Comparison of ENCODE assay signal across 28 mouse cellular contexts in genomic region chr4:147879865-147880264, GRCm38 (mm10). TPM values are rescaled to one million over a fixed set of nuclear protein-coding genes. Genes with fewer than 3 reads are reported as not detected.
DNase-seq lines count a peak whose midpoint lies in the region; ATAC-seq and TF ChIP-seq lines count a peak whose summit lies in the region.
"Had no signal": no experiment of that assay in that cellular context is flagged by ENCODE, and none has a peak within 500 bp of the region (broad histone marks: within the 10 kb centered on the region; RNA-seq: fewer than 3 reads in every experiment).

No protein-coding gene starts in this region.

- H3K79me2 ChIP-seq in myocyte (ENCODE audit: control insufficient read depth, insufficient read depth) = no peaks in the 10 kb centered on the region

- intact Hi-C loops in left cerebral cortex, postnatal 14 days (cut with DNase I) = no loop called here

- no peak overlapping the region for H3K9ac ChIP-seq in kidney, postnatal 0 days (ENCODE audit: low read depth, low read length)
- H3K9ac ChIP-seq: forebrain, embryonic 13.5 days; hindbrain, embryonic 14.5 days; limb, embryonic 15.5 days; liver, embryonic 13.5 days; neural tube, embryonic 12.5 days had no signal

- no peak overlapping the region for H3K27ac ChIP-seq in kidney, postnatal 0 days
- H3K27ac ChIP-seq: forebrain, embryonic 13.5 days; hindbrain, embryonic 14.5 days; limb, embryonic 10.5 days; limb, embryonic 15.5 days; liver, embryonic 13.5 days; neural tube, embryonic 12.5 days had no signal

- TF ChIP-seq CTCF in kidney, postnatal 0 days (IDR thresholded peaks at IDR 0.05; ENCODE audit: low read depth) = no peak

- no peaks in the 10 kb centered on the region for H3K9me3 ChIP-seq in kidney, postnatal 0 days (replicated peaks; ENCODE audit: low read length)
- H3K9me3 ChIP-seq: forebrain, embryonic 13.5 days; G1E; limb, embryonic 10.5 days; limb, embryonic 15.5 days; liver, embryonic 13.5 days; neural tube, embryonic 12.5 days had no signal

- no peak for TF ChIP-seq POLR2A in myocyte (IDR thresholded peaks at IDR 0.05; ENCODE audit: insufficient read length, low read depth)

- H3ac ChIP-seq in myocyte (ENCODE audit: control insufficient read depth, insufficient read length) = no peak overlapping the region

- peak; percentile 53 for ATAC-seq in kidney, postnatal 0 days (replicated peaks; ENCODE audit: low FRiP score, low read depth)
- ATAC-seq: activated CD4-positive, CD25-positive, alpha-beta regulatory T cell, adult 4 months; forebrain, embryonic 13.5 days; midbrain, embryonic 16.5 days had no signal

- no peak for DNase-seq in kidney, postnatal 0 days (ENCODE audit: low spot score)
- no peak for DNase-seq in kidney, adult 9 months
- DNase-seq in 3134 (ENCODE audit: extremely low read depth, insufficient read length, low spot score) (peak; percentile 57), ES-CJ7 (ENCODE audit: low read depth, low spot score) (peak; percentile 22)
- no peak for DNase-seq in left cerebral cortex, postnatal 14 days (ENCODE audit: low spot score in 2 of 2)
- DNase-seq in layer of hippocampus, postnatal 14 days (ENCODE audit: low spot score in 2 of 2) = no peak
- DNase-seq: adrenal gland, adult 2 months; cerebellum, adult 2 months; cerebellum, postnatal 25 days; gastrocnemius, postnatal 14 days; kidney, adult 18-20 months; kidney, postnatal 4 days; layer of hippocampus, postnatal 36 days; liver, embryonic 13.5 days; lung, adult 18-20 months; lung, postnatal 14 days; thymus, postnatal 4 days had no signal

- no peak overlapping the region for H3K4me3 ChIP-seq in kidney, postnatal 0 days (replicated peaks; ENCODE audit: low read depth, low read length)
- H3K4me3 ChIP-seq in myocyte = no peak overlapping the region
- H3K4me3 ChIP-seq: forebrain, embryonic 13.5 days; limb, embryonic 10.5 days; limb, embryonic 15.5 days; liver, embryonic 13.5 days; neural tube, embryonic 12.5 days had no signal

- peaks cover 67% of the 10 kb centered on the region for H3K36me3 ChIP-seq in kidney, postnatal 0 days (ENCODE audit: insufficient read depth, low read length)
- peaks cover 37% of the 10 kb centered on the region for H3K36me3 ChIP-seq in myocyte (ENCODE audit: control insufficient read depth, insufficient read depth)

- H3K4me2 ChIP-seq in kidney, postnatal 0 days (ENCODE audit: low read length) = no peak overlapping the region
- H3K4me2 ChIP-seq in myocyte (ENCODE audit: low read depth) = no peak overlapping the region
- H3K4me2 ChIP-seq: forebrain, embryonic 13.5 days; heart, embryonic 11.5 days; hindbrain, embryonic 14.5 days; limb, embryonic 15.5 days; liver, embryonic 13.5 days; neural tube, embryonic 12.5 days had no signal

- H3K27me3 ChIP-seq in kidney, postnatal 0 days (ENCODE audit: insufficient read depth, low read length) = no peaks in the 10 kb centered on the region
- no peaks in the 10 kb centered on the region for H3K27me3 ChIP-seq in myocyte (ENCODE audit: control insufficient read depth, insufficient read depth, insufficient read length)
- H3K27me3 ChIP-seq: CH12.LX; forebrain, embryonic 13.5 days; limb, embryonic 15.5 days; liver, embryonic 13.5 days; neural tube, embryonic 12.5 days had no signal

- WGBS in kidney, postnatal 0 days = 61% methylated on average over 5 of the region's 5 CpGs

- no peaks in the 10 kb centered on the region for H3K4me1 ChIP-seq in kidney, postnatal 0 days (replicated peaks; ENCODE audit: insufficient read depth, low read length)
- H3K4me1 ChIP-seq: forebrain, embryonic 13.5 days; limb, embryonic 10.5 days; limb, embryonic 15.5 days; neural tube, embryonic 12.5 days had no signal

TF ChIP-seq in myocyte, 11 proteins besides CTCF, POLR2A, EP300 and RAD21:
- TF ChIP-seq MAX (IDR thresholded peaks at IDR 0.05; ENCODE audit: low read depth) = no peak
- TF ChIP-seq MYOD1 (IDR thresholded peaks at IDR 0.05; ENCODE audit: control insufficient read depth in 1 of 3, insufficient read length in 2 of 3, low read depth in 2 of 3) = peak in 2 of 3 experiments; percentile 41 to 51
- TF ChIP-seq MYOG (IDR thresholded peaks at IDR 0.05; ENCODE audit: control insufficient read depth in 1 of 3, insufficient read depth in 1 of 3, insufficient read length in 2 of 3, low read depth in 2 of 3) = peak in 2 of 3 experiments; percentile 51 to 65
- no peak for TF ChIP-seq TCF3 (IDR thresholded peaks at IDR 0.05; ENCODE audit: insufficient read length, low read depth)
TF ChIP-seq in myocyte: peak in this region for 2.

RNA-seq across cellular contexts. Expression of gene Fv1, which starts 11.1 kb away (rescaled TPM):
- 3.8 and 4.3 TPM in 2 replicates for polyA plus RNA-seq in kidney, postnatal 0 days (2015; fragmentation: Nextera tagmentation; extraction: Ambion mirVana)
- 3.7 TPM for polyA plus RNA-seq in myocyte (2012; fragmentation: generic; extraction: Trizol)
- total RNA-seq in left cerebral cortex, postnatal 14 days (2021) = 1 to 10 TPM; 7.9 to 8.0 TPM
- 1 to 10 TPM; 7.2 to 8.9 TPM for total RNA-seq in layer of hippocampus, postnatal 14 days (2021)
- total RNA-seq: G1E had no signal
- polyA plus RNA-seq: G1E had no signal

RNA-seq across cellular contexts. Expression of gene Miip, which starts 11.2 kb away (rescaled TPM):
- 29.4 and 30.6 TPM in 2 replicates for polyA plus RNA-seq in kidney, postnatal 0 days (2015; fragmentation: Nextera tagmentation; extraction: Ambion mirVana)
- 11.0 TPM for polyA plus RNA-seq in myocyte (2012; fragmentation: generic; extraction: Trizol)
- 10 to 100 TPM; 17.5 to 19.7 TPM for total RNA-seq in left cerebral cortex, postnatal 14 days (2021)
- total RNA-seq in layer of hippocampus, postnatal 14 days (2021) = 10 to 100 TPM; 20.6 to 21.5 TPM
- polyA plus RNA-seq: G1E had no signal

RNA-seq across cellular contexts. Expression of gene Mfn2, which starts 24.6 kb away (rescaled TPM):
- 28.9 and 33.8 TPM in 2 replicates for polyA plus RNA-seq in kidney, postnatal 0 days (2015; fragmentation: Nextera tagmentation; extraction: Ambion mirVana)
- polyA plus RNA-seq in myocyte (2012; fragmentation: generic; extraction: Trizol) = 75.8 TPM
- 100 to 1,000 TPM; 184 TPM for total RNA-seq in left cerebral cortex, postnatal 14 days (2021)
- 100 to 1,000 TPM; 188 to 200 TPM for total RNA-seq in layer of hippocampus, postnatal 14 days (2021)

RNA-seq across cellular contexts. Expression of gene Zfp933, which starts 31.7 kb away (rescaled TPM):
- 4.7 and 5.5 TPM in 2 replicates for polyA plus RNA-seq in kidney, postnatal 0 days (2015; fragmentation: Nextera tagmentation; extraction: Ambion mirVana)
- polyA plus RNA-seq in myocyte (2012; fragmentation: generic; extraction: Trizol) = 0.66 TPM
- 10 to 100 TPM; 17.1 to 20.4 TPM for total RNA-seq in left cerebral cortex, postnatal 14 days (2021)
- total RNA-seq in layer of hippocampus, postnatal 14 days (2021) = 10 to 100 TPM; 16.0 to 16.9 TPM

RNA-seq across cellular contexts. Expression of gene Plod1, which starts 56.7 kb away (rescaled TPM):
- 38.1 and 38.2 TPM in 2 replicates for polyA plus RNA-seq in kidney, postnatal 0 days (2015; fragmentation: Nextera tagmentation; extraction: Ambion mirVana)
- 77.2 TPM for polyA plus RNA-seq in myocyte (2012; fragmentation: generic; extraction: Trizol)
- total RNA-seq in left cerebral cortex, postnatal 14 days (2021) = 10 to 100 TPM; 20.3 to 21.8 TPM
- 10 to 100 TPM; 26.7 to 28.4 TPM for total RNA-seq in layer of hippocampus, postnatal 14 days (2021)

Comparison
In these comparisons a context has a peak if more than half of its experiments do, and no peak if none do; other contexts are left out.
1. DNase-seq: peak in 3134 (single experiment) and ES-CJ7 (single experiment); none in kidney, postnatal 0 days (single experiment), kidney, adult 9 months (single experiment), left cerebral cortex, postnatal 14 days (0 of 2) and layer of hippocampus, postnatal 14 days (0 of 2).